Mouse (Mus musculus) thymus, adult 18-20 months (tissue): ENCODE measurements around the gene Naglu.
"Not testable (repeated sequence)": the region's sequence is repeated elsewhere in the genome, so short reads cannot be mapped to it uniquely, and the experiment has no call there.

ENCODE experiments used
- DNase-seq, 2 experiments: peaks; one replicate each; pipeline ENCODE4 v3.0.0; 2022; ENCODE audit warnings: mixed read lengths in 2 of 2

The Naglu gene

GRCm38 (mm10) chr11:101085617-101086322 is 16.0 kb downstream of the Naglu start:
- no peak for DNase-seq

- DNase-seq: no peak
Observed at GRCm38 (mm10) chr11:101086323-101086674, 16.5 kb downstream of the Naglu start.

GRCm38 (mm10) chr11:101086756-101087681 is 17.2 kb downstream of the Naglu start, which contains the start of gene Mlx:
Mlx (plus strand) TSS chr11:101087277.
- peak; percentile 84 to 88 for DNase-seq

- DNase-seq: no peak
Observed at GRCm38 (mm10) chr11:101087682-101088055, 17.9 kb downstream of the Naglu start.

- no peak for DNase-seq
Observed at GRCm38 (mm10) chr11:101089931-101090330, 20.1 kb downstream of the Naglu start.

GRCm38 (mm10) chr11:101094930-101095313 is 25.1 kb downstream of the Naglu start:
- no peak for DNase-seq

- peak; percentile 84 to 90 for DNase-seq
Observed at GRCm38 (mm10) chr11:101095314-101096024, 25.7 kb downstream of the Naglu start, which contains the start of gene Psmc3ip. Psmc3ip (minus strand) TSS chr11:101095436.

GRCm38 (mm10) chr11:101098231-101098630 is 28.4 kb downstream of the Naglu start:
- no peak for DNase-seq

- no peak for DNase-seq
Observed at GRCm38 (mm10) chr11:101103011-101103410, 33.2 kb downstream of the Naglu start.

GRCm38 (mm10) chr11:101109351-101109750 is 39.5 kb downstream of the Naglu start:
- DNase-seq: no peak

- no peak for DNase-seq
Observed at GRCm38 (mm10) chr11:101110708-101111107, 40.9 kb downstream of the Naglu start.

GRCm38 (mm10) chr11:101111178-101111577 is 41.4 kb downstream of the Naglu start:
- no peak for DNase-seq

GRCm38 (mm10) chr11:101112186-101112585 is 42.4 kb downstream of the Naglu start:
- DNase-seq: no peak

GRCm38 (mm10) chr11:101115564-101115963 is 45.8 kb downstream of the Naglu start:
- DNase-seq: no peak

GRCm38 (mm10) chr11:101118105-101118504 is 48.3 kb downstream of the Naglu start:
- DNase-seq: no peak

GRCm38 (mm10) chr11:101119131-101119760 is 49.4 kb downstream of the Naglu start:
- DNase-seq: peak in 1 of 2 experiments; percentile 20

GRCm38 (mm10) chr11:101119761-101120544 is 50.1 kb downstream of the Naglu start, which contains the start of the genes Retreg3 and Tubg1:
Retreg3 (minus strand) TSS chr11:101119893.
Tubg1 (plus strand) TSS chr11:101119938.
- peak; percentile 98 for DNase-seq

GRCm38 (mm10) chr11:101120545-101121188 is 50.9 kb downstream of the Naglu start:
- no peak for DNase-seq

- DNase-seq: not testable (repeated sequence)
Observed at GRCm38 (mm10) chr11:101124494-101124893, 54.7 kb downstream of the Naglu start.

- not testable (repeated sequence) for DNase-seq
Observed at GRCm38 (mm10) chr11:101125008-101125407, 55.2 kb downstream of the Naglu start.

GRCm38 (mm10) chr11:101127075-101127474 is 57.3 kb downstream of the Naglu start:
- DNase-seq: no peak
